Mouse (Mus musculus) 3134 (cell line): Measurements from ENCODE around the gene Tgfbi.
A peak's percentile ranks its signal among the peaks of the same experiment; 100 is the strongest.

Experiments used
- DNase-seq: peaks from one replicate; pipeline ENCODE4 v3.0.0-alpha.2; 2011; ENCODE audit warnings: low spot score; ENCODE audit not compliant: insufficient read length; ENCODE audit errors: extremely low read depth

Tgfbi gene

GRCm38 (mm10) chr13:56681924-56682323 is 72.6 kb downstream of the Tgfbi start:
- DNase-seq = no peak

GRCm38 (mm10) chr13:56682326-56682725 is 73.0 kb downstream of the Tgfbi start:
- peak; percentile 48 for DNase-seq

GRCm38 (mm10) chr13:56683306-56683705 is 74.0 kb downstream of the Tgfbi start:
- DNase-seq = no peak
